In genomic region chr5:113590010-113590640, GRCm38 (mm10) we compare ENCODE assay signal across 17 mouse cellular contexts.
DNase-seq lines count a peak whose midpoint lies in the region; ATAC-seq and TF ChIP-seq lines count a peak whose summit lies in the region.
"Had no signal": no experiment of that assay in that cellular context is flagged by ENCODE, and none has a peak within 500 bp of the region (broad histone marks: within the 10 kb centered on the region; RNA-seq: fewer than 3 reads in every experiment).

No protein-coding gene starts in this region.

- no peak overlapping the region for H3K9ac ChIP-seq in hindbrain, postnatal 0 days (replicated peaks; ENCODE audit: low read length)
- H3K9ac ChIP-seq in midbrain, embryonic 12.5 days (replicated peaks) = no peak overlapping the region
- no peak overlapping the region for H3K9ac ChIP-seq in midbrain, embryonic 11.5 days (ENCODE audit: low read length)
- H3K9ac ChIP-seq: forebrain, embryonic 12.5 days; heart, embryonic 15.5 days; intestine, embryonic 15.5 days; liver, postnatal 0 days; neural tube, embryonic 15.5 days had no signal

- 68% methylated on average over 5 of the region's 5 CpGs for WGBS in hindbrain, embryonic 10.5 days
- 72% methylated on average over 5 of the region's 5 CpGs for WGBS in hindbrain, postnatal 0 days
- 85% methylated on average over 5 of the region's 5 CpGs for WGBS in midbrain, embryonic 12.5 days
- WGBS in midbrain, embryonic 11.5 days = 79% methylated on average over 5 of the region's 5 CpGs

- H3K27me3 ChIP-seq in hindbrain, embryonic 10.5 days (ENCODE audit: insufficient read depth, poor library complexity, severe bottlenecking) = no peaks in the 10 kb centered on the region; the same call in none of the 2 replicates
- H3K27me3 ChIP-seq in hindbrain, postnatal 0 days (ENCODE audit: insufficient read depth, low read length) = no peaks in the 10 kb centered on the region
- 0 out of 2 replicates have a peak, but pooled peaks cover 11% of the 10 kb centered on the region for H3K27me3 ChIP-seq in midbrain, embryonic 12.5 days
- no peaks in the 10 kb centered on the region for H3K27me3 ChIP-seq in midbrain, embryonic 11.5 days (ENCODE audit: control insufficient read depth, insufficient read depth, low read length)
- H3K27me3 ChIP-seq: forebrain, embryonic 12.5 days; intestine, embryonic 15.5 days; neural tube, embryonic 15.5 days had no signal

- no peak for TF ChIP-seq CTCF in hindbrain, postnatal 0 days (IDR thresholded peaks at IDR 0.05; ENCODE audit: low read depth)

- no peaks in the 10 kb centered on the region for H3K9me3 ChIP-seq in hindbrain, embryonic 10.5 days
- no peaks in the 10 kb centered on the region for H3K9me3 ChIP-seq in hindbrain, postnatal 0 days (ENCODE audit: low read length)
- H3K9me3 ChIP-seq in midbrain, embryonic 12.5 days = no peaks in the 10 kb centered on the region
- no peaks in the 10 kb centered on the region for H3K9me3 ChIP-seq in midbrain, embryonic 11.5 days (ENCODE audit: control insufficient read depth, low read length)
- H3K9me3 ChIP-seq: forebrain, embryonic 12.5 days; heart, embryonic 15.5 days; intestine, embryonic 15.5 days; megakaryocyte, embryonic 14.5 days; neural tube, embryonic 15.5 days had no signal

- DNase-seq in adrenal gland, postnatal 14 days = peak; percentile 3
- no peak for DNase-seq in adrenal gland, postnatal 25 days
- no peak for DNase-seq in hindbrain, embryonic 10.5 days (ENCODE audit: low spot score)
- no peak for DNase-seq in hindbrain, postnatal 0 days (ENCODE audit: low spot score)
- DNase-seq in midbrain, embryonic 11.5 days (ENCODE audit: low spot score, missing footprints) = no peak
- DNase-seq in natural killer cell, adult 2 months (ENCODE audit: low spot score in 2 of 2) = peak; percentile 46 to 63
- DNase-seq in MN1 (ENCODE audit: low spot score) = no peak
- DNase-seq: gastrocnemius, postnatal 36 days; liver, postnatal 0 days; thymus, postnatal 25 days had no signal

- H3K4me2 ChIP-seq in hindbrain, postnatal 0 days (ENCODE audit: low read depth, low read length) = no peak overlapping the region
- no peak overlapping the region for H3K4me2 ChIP-seq in midbrain, embryonic 12.5 days (replicated peaks)
- H3K4me2 ChIP-seq in midbrain, embryonic 11.5 days = no peak overlapping the region
- H3K4me2 ChIP-seq: forebrain, embryonic 12.5 days; heart, embryonic 15.5 days; intestine, embryonic 15.5 days; neural tube, embryonic 15.5 days had no signal

- ATAC-seq in hindbrain, postnatal 0 days = no peak
- ATAC-seq in midbrain, embryonic 12.5 days (ENCODE audit: low FRiP score, low read depth) = no peak
- no peak for ATAC-seq in midbrain, embryonic 11.5 days (ENCODE audit: low FRiP score)
- ATAC-seq: intestine, embryonic 15.5 days; liver, postnatal 0 days had no signal

- 0 out of 2 replicates have a peak, but pooled peaks cover 4% of the 10 kb centered on the region for H3K36me3 ChIP-seq in hindbrain, embryonic 10.5 days
- H3K36me3 ChIP-seq in hindbrain, postnatal 0 days (ENCODE audit: insufficient read depth, low read length) = no peaks in the 10 kb centered on the region
- H3K36me3 ChIP-seq in midbrain, embryonic 12.5 days = no peaks in the 10 kb centered on the region; the same call in 1 of the 2 replicates
- no peaks in the 10 kb centered on the region for H3K36me3 ChIP-seq in midbrain, embryonic 11.5 days (ENCODE audit: control insufficient read depth, insufficient read depth, low read length)
- H3K36me3 ChIP-seq: forebrain, embryonic 12.5 days; heart, embryonic 15.5 days; intestine, embryonic 15.5 days; neural tube, embryonic 15.5 days had no signal

- peaks cover 74% of the 10 kb centered on the region for H3K4me1 ChIP-seq in hindbrain, embryonic 10.5 days (replicated peaks)
- H3K4me1 ChIP-seq in hindbrain, postnatal 0 days (ENCODE audit: insufficient read depth, low read length) = peaks cover 18% of the 10 kb centered on the region
- H3K4me1 ChIP-seq in midbrain, embryonic 12.5 days = peaks cover 37% of the 10 kb centered on the region
- H3K4me1 ChIP-seq in midbrain, embryonic 11.5 days (ENCODE audit: control insufficient read depth, insufficient read depth, low read length) = peaks cover 22% of the 10 kb centered on the region
- H3K4me1 ChIP-seq: intestine, embryonic 15.5 days had no signal

- H3K4me3 ChIP-seq in hindbrain, embryonic 10.5 days = no peak overlapping the region
- no peak overlapping the region for H3K4me3 ChIP-seq in hindbrain, postnatal 0 days (ENCODE audit: low read length)
- no peak overlapping the region for H3K4me3 ChIP-seq in midbrain, embryonic 12.5 days
- H3K4me3 ChIP-seq in midbrain, embryonic 11.5 days (ENCODE audit: low read depth, low read length) = no peak overlapping the region
- H3K4me3 ChIP-seq: forebrain, embryonic 12.5 days; heart, embryonic 15.5 days; intestine, embryonic 15.5 days; megakaryocyte, embryonic 14.5 days; myocyte; neural tube, embryonic 15.5 days had no signal

- peak overlapping the region; percentile 70 for H3K27ac ChIP-seq in hindbrain, embryonic 10.5 days
- no peak overlapping the region for H3K27ac ChIP-seq in hindbrain, postnatal 0 days
- H3K27ac ChIP-seq in midbrain, embryonic 12.5 days (replicated peaks) = 0 out of 2 replicates have a peak overlapping the region, but pooled peaks have one; percentile 25
- H3K27ac ChIP-seq in midbrain, embryonic 11.5 days (ENCODE audit: low read depth, low read length) = no peak overlapping the region
- H3K27ac ChIP-seq: heart, embryonic 15.5 days; intestine, embryonic 15.5 days had no signal

Comparison
In these comparisons a context has a peak if more than half of its experiments do, and no peak if none do; other contexts are left out.
1. DNase-seq: peak in adrenal gland, postnatal 14 days (single experiment) and natural killer cell, adult 2 months (2 of 2); none in adrenal gland, postnatal 25 days (single experiment), hindbrain, embryonic 10.5 days (single experiment), hindbrain, postnatal 0 days (single experiment), midbrain, embryonic 11.5 days (single experiment) and MN1 (single experiment).
2. H3K27ac ChIP-seq: peak in hindbrain, embryonic 10.5 days (single experiment) and midbrain, embryonic 12.5 days (single experiment); none in hindbrain, postnatal 0 days (single experiment) and midbrain, embryonic 11.5 days (single experiment).